Mouse (Mus musculus) heart, adult 8-10 months (tissue): Measurements from ENCODE around the gene Haus2. TPM values are rescaled to one million over a fixed set of nuclear protein-coding genes. Genes with fewer than 3 reads are reported as not detected.
A peak's percentile ranks its signal among the peaks of the same experiment; 100 is the strongest.

ENCODE experiments used
- DNase-seq: peaks from one replicate; pipeline ENCODE4 v3.0.0; 2022; ENCODE audit warnings: low spot score
- total RNA-seq, 4 experiments: library from RNA; stranded (reverse); gene quantifications; 2 replicates each; pipeline ENCODE4 v1.2.4; 2022

The Haus2 gene
- total RNA-seq, 4 experiments from 2014 or later, result 10.0 to 12.1 (median 11.4) TPM

- DNase-seq, result peak; percentile 26
These were observed 54.4 kb downstream of the Haus2 start for GRCm38 (mm10) chr2:120663491-120664154.

GRCm38 (mm10) chr2:120667446-120667845, 58.3 kb downstream of the Haus2 start:
- DNase-seq, result no peak

- no peak for DNase-seq
These were observed 61.1 kb downstream of the Haus2 start for GRCm38 (mm10) chr2:120670253-120670652.

Other genes starting within 250 kb of the Haus2 start
- 10 to 100 TPM; 25.4 to 33.7 (median 31.3) TPM for gene Ganc, start 205.5 kb upstream of the Haus2 start, total RNA-seq
- gene Tmem87a, start 205.3 kb upstream of the Haus2 start, total RNA-seq, result 10 to 100 TPM; 15.5 to 18.5 (median 16.5) TPM
- 1 to 10 TPM; 4.2 to 6.8 (median 4.6) TPM for gene Capn3, start 153.4 kb upstream of the Haus2 start, total RNA-seq
- gene Zfp106, start 45.5 kb upstream of the Haus2 start, total RNA-seq, result 100 to 1,000 TPM; 499 to 578 (median 540) TPM
- 10 to 100 TPM; 53.4 to 63.6 (median 58.4) TPM for gene Snap23, start 41.7 kb upstream of the Haus2 start, total RNA-seq
- gene Lrrc57, start 137 bp downstream of the Haus2 start, total RNA-seq, result 10 to 100 TPM; 14.3 to 21.5 (median 17.8) TPM
- 1 to 10 TPM; 6.1 to 8.5 (median 6.5) TPM for gene Stard9, start 19.7 kb downstream of the Haus2 start, total RNA-seq
- gene Cdan1, start 240.7 kb downstream of the Haus2 start, total RNA-seq, result 10 to 100 TPM; 11.3 to 14.5 (median 11.8) TPM
- 10 to 100 TPM in 2 of 4 experiments, 1 to 10 TPM in 2; 8.8 to 13.1 (median 11.4) TPM for gene Ttbk2, start 241.2 kb downstream of the Haus2 start, total RNA-seq